Mouse (Mus musculus) kidney, adult 18-20 months (tissue): Measurements from ENCODE around the gene Defa17.
"Not testable (repeated sequence)": the region's sequence is repeated elsewhere in the genome, so short reads cannot be mapped to it uniquely, and the experiment has no call there.

Experiments
- DNase-seq: peaks from one replicate; pipeline ENCODE4 v3.0.0; 2021

The Defa17 gene

GRCm38 (mm10) chr8:21655480-21655879 lies at the start of gene Defa17:
Gene Defa17, plus strand, starts transcription at chr8:21655780.
- not testable (repeated sequence) for DNase-seq

- DNase-seq, result not testable (repeated sequence)
These were observed 37.7 kb upstream of the Defa17 start, which contains the start of gene Defa26 for GRCm38 (mm10) chr8:21617883-21618282. Gene Defa26, plus strand, starts transcription at chr8:21618183.

- not testable (repeated sequence) for DNase-seq
These were observed 9.9 kb downstream of the Defa17 start, which contains the start of gene Defa34 for GRCm38 (mm10) chr8:21665497-21665896. Gene Defa34, plus strand, starts transcription at chr8:21665797.

- not testable (repeated sequence) for DNase-seq
These were observed 48.0 kb downstream of the Defa17 start, which contains the start of gene AY761184 for GRCm38 (mm10) chr8:21703545-21703944. Gene AY761184, minus strand, starts transcription at chr8:21703645.
